Mouse (Mus musculus): ENCODE results near the gene Hlcs.
"Not testable (repeated sequence)": the region's sequence is repeated elsewhere in the genome, so short reads cannot be mapped to it uniquely, and the experiment has no call there.

Gene Hlcs

GRCm38 (mm10) chr16:94313229-94314030 is at the start of gene Hlcs:
Hlcs (minus strand) TSS chr16:94313571.
- peak; percentile 96 for DNase-seq (ENCODE audit: low read depth, low spot score)

- DNase-seq (ENCODE audit: low read depth, low spot score), result no peak
Observed at GRCm38 (mm10) chr16:94362174-94362873, 49.0 kb upstream of the Hlcs start.

- DNase-seq (ENCODE audit: low read depth, low spot score), result no peak
Observed at GRCm38 (mm10) chr16:94360578-94361350, 47.4 kb upstream of the Hlcs start.

GRCm38 (mm10) chr16:94358091-94358490 is 44.7 kb upstream of the Hlcs start:
- no peak for DNase-seq (ENCODE audit: low read depth, low spot score)

- DNase-seq (ENCODE audit: low read depth, low spot score), result no peak
Observed at GRCm38 (mm10) chr16:94356776-94357494, 43.6 kb upstream of the Hlcs start.

GRCm38 (mm10) chr16:94356046-94356445 is 42.7 kb upstream of the Hlcs start:
- DNase-seq (ENCODE audit: low read depth, low spot score), result no peak

GRCm38 (mm10) chr16:94354450-94354849 is 41.1 kb upstream of the Hlcs start:
- no peak for DNase-seq (ENCODE audit: low read depth, low spot score)

GRCm38 (mm10) chr16:94350287-94350677 is 36.9 kb upstream of the Hlcs start:
- DNase-seq (ENCODE audit: low read depth, low spot score), result no peak

GRCm38 (mm10) chr16:94349588-94350286 is 36.4 kb upstream of the Hlcs start:
- no peak for DNase-seq (ENCODE audit: low read depth, low spot score)

GRCm38 (mm10) chr16:94348779-94349178 is 35.4 kb upstream of the Hlcs start:
- DNase-seq (ENCODE audit: low read depth, low spot score), result no peak

- no peak for DNase-seq (ENCODE audit: low read depth, low spot score)
Observed at GRCm38 (mm10) chr16:94347080-94347731, 33.8 kb upstream of the Hlcs start.

- no peak for DNase-seq (ENCODE audit: low read depth, low spot score)
Observed at GRCm38 (mm10) chr16:94345733-94346132, 32.4 kb upstream of the Hlcs start.

GRCm38 (mm10) chr16:94339164-94340160 is 26.1 kb upstream of the Hlcs start:
- not testable (repeated sequence) for DNase-seq (ENCODE audit: low read depth, low spot score)

GRCm38 (mm10) chr16:94335656-94336055 is 22.3 kb upstream of the Hlcs start:
- no peak for DNase-seq (ENCODE audit: low read depth, low spot score)

- no peak for DNase-seq (ENCODE audit: low read depth, low spot score)
Observed at GRCm38 (mm10) chr16:94331886-94332252, 18.5 kb upstream of the Hlcs start.

- DNase-seq (ENCODE audit: low read depth, low spot score), result no peak
Observed at GRCm38 (mm10) chr16:94331233-94331885, 18.0 kb upstream of the Hlcs start.

- no peak for DNase-seq (ENCODE audit: low read depth, low spot score)
Observed at GRCm38 (mm10) chr16:94330429-94330828, 17.1 kb upstream of the Hlcs start.

All from retina, adult 2 months (tissue).